Mouse (Mus musculus): Measurements from ENCODE around the gene Cacna1d.

- no peak for TF ChIP-seq POLR2A (IDR thresholded peaks at IDR 0.05; ENCODE audit: borderline replicate concordance, extremely low read depth, low read depth, low read length)
- no peak for TF ChIP-seq CTCF (IDR thresholded peaks at IDR 0.05; ENCODE audit: insufficient read depth, low read length)
Measured at GRCm38 (mm10) chr14:30008733-30009575, 482.3 kb downstream of the Cacna1d start, which contains the start of the genes Il17rb and Chdh.
